Mouse (Mus musculus): ENCODE measurements at regions not wholly inside any gene's neighbourhood (a gene's known extent, or its start where the extent isn't known, plus 50 kb on each side); places are given as distances from the start of the nearest gene placed in this dataset.

GRCm38 (mm10) chr5:125843259-125843658, 311.7 kb downstream of the Tmem132b start:
- in situ Hi-C loops (cut with MseI, MboI) = no loop called here

DNA sequence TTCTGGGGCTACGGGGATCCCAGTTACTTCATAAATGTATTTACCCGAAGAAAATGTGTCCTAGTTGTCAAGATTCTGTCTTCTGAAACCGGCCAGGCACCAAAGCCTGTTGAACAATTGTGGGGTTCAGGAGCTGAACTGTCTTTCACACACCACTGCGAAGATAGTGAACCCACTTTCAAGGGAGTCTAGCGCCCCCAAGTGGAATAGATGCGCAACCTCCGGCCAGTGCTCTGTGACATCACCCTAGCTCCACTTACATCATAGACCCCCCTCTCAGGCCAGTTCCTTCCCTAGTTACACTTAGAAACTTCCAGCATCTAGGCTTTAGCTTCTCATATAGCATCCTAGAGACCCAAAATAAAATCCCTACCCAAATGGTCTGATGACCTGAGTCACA, 318.1 kb downstream of the Tmem132b start:
- in situ Hi-C loops (cut with MseI, MboI) = no loop called here

- in situ Hi-C loops (cut with MseI, MboI) = no loop called here
These were observed 344.7 kb downstream of the Tmem132b start for GRCm38 (mm10) chr5:125876296-125876695.

DNA sequence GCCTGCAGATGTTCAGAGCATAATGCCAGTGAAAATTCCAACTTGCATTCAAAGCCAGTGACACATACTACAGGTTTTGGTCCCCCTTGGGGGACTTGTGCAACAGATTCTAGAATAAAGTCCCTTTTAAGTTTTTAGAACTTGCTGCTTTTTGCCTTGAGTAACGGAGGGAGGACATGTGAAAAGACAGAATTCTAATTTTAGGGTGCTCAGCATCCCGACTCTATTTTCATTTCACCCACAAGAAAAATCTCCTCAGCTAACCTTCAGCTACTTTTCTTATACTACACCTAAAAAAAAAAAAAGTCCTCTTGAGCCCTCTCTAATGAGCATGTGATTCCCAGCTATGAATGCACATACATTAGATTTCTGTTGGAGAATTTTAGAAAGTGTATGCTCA, 357.3 kb downstream of the Tmem132b start:
- in situ Hi-C loops (cut with MseI, MboI) = no loop called here

DNA sequence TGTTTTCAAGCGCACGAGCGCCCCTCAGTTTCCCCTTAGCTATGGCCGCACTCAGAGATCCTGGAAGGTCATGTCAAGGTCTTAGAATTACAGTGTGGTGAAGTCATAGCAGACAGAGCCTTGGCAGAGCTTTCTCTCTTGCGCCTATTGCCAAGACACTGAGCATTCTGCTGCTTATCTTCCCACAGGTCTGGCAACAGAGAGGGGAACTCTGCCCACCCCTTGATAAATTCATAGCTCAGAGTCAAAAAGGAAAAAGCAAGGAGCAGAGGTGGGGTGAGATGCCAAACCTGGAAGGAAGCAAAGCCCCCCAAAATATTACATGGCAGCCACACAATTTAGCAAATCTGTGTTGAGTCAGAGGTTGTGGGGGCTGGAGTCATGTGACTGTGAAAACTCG, 362.3 kb downstream of the Tmem132b start:
- in situ Hi-C loops (cut with MseI, MboI) = no loop called here

DNA sequence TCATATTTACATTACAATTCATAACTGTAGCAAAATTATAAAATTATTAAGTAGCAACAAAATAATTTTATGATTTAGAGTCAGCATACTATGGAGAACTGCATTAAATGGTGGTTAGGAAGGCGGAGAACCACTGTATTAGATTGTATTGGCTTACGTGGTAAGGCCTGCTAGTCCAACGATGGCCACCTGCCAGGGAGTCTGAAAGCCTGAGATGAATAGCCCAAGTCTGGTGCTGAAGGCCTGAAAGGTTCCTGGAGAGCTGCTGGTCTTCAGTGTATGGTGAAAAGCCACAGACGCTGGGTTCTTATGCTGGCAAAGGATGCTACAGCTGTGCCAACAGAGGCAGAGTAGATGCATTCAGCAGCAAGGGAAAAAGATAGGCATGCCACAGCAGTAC, 370.5 kb downstream of the Tmem132b start:
- in situ Hi-C loops (cut with MseI, MboI) = no loop called here

DNA sequence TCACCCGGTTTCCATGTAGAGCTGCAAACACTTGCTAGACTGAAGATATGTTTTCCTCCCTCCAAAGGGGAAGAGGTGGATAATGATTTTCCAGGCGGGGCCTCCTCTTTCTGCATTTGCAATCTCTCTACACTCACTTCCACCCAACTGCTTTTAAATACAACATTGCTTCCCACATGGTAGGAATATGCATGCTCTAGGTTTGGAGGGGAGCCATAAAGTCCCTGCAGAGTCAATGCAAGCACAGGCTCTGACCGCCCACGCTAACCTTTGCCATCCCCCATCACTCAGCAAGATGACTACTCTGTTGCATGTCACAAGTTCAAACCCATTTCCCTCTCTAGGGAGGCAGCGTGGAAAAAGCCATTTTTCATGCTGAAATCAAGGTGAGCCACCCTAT, 372.9 kb downstream of the Tmem132b start:
- in situ Hi-C loops (cut with MseI, MboI) = no loop called here

- in situ Hi-C loops (cut with MseI, MboI) = no loop called here
These were observed 375.8 kb downstream of the Tmem132b start for GRCm38 (mm10) chr5:125907332-125907731.

GRCm38 (mm10) chr5:125907909-125908308, 376.3 kb downstream of the Tmem132b start:
- in situ Hi-C loops (cut with MseI, MboI) = no loop called here

DNA sequence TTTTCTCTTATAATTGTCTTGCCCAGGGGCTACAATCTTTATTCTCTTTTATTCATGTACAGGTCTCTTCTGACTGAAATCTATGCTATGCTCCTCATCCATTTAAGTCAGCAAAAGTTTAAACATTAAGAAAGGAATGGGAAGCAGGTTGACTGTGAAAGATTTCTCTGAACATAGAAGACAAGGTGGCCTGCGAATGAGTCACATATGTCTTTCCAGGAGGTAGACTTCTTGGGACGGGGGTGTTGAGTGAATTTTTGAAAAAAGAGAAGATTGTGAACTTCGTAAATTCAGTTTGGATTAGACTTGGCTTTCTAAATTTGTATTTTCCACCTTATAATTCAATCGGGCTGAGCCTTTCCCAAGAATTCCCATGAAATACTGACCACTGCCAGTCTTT, 384.3 kb downstream of the Tmem132b start:
- in situ Hi-C loops (cut with MseI, MboI) = no loop called here

DNA sequence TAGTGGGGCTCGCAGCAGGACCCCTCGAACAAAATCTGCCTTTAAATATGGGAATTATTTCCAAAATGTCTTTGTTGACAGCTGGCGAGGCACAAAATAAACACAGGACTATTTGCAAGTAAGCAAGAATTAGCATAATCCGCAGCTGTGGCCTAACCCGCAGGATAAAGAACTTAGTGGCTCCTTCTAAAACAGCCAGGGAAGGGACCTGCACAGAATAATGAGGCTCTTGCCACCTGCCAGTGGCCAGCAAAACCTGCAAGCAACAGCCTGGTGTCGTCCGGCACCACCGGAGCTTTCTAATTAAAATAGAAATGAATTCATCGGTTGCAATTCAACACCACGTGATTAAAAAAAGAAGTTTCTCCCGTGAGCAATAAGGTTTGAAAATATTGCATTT, 389.4 kb downstream of the Tmem132b start:
- in situ Hi-C loops (cut with MseI, MboI) = no loop called here

GRCm38 (mm10) chr5:125925856-125926497, 394.4 kb downstream of the Tmem132b start:
- in situ Hi-C loops (cut with MseI, MboI) = no loop called here

DNA sequence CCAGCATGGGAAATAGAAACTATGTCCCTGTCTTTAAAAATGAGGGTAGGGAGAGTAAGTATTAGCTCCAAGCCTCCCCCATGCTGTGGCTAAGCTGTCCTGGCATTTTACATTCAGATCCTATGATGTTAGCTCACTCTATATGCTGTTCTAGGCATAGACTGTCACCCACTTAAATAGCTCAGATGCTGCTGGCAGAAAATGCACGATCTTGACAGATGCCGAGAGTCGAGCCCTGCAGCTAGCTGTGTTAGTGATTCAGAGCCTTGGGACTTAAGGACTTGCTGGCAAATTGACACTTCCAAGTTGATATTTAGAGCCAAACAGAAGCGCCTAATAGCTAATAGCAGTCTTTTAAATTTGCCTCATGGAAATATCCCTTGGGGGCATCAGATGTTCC, 399.9 kb downstream of the Tmem132b start:
- in situ Hi-C loops (cut with MseI, MboI) = no loop called here

- in situ Hi-C loops (cut with MseI, MboI) = no loop called here
These were observed 407.8 kb downstream of the Tmem132b start for GRCm38 (mm10) chr5:125939416-125939815.

- in situ Hi-C loops (cut with MseI, MboI) = no loop called here
These were observed 415.2 kb downstream of the Tmem132b start for GRCm38 (mm10) chr5:125946729-125947128.

GRCm38 (mm10) chr5:125951641-125952040, 420.1 kb downstream of the Tmem132b start:
- in situ Hi-C loops (cut with MseI, MboI) = no loop called here

GRCm38 (mm10) chr5:125964039-125964438, 432.5 kb downstream of the Tmem132b start:
- in situ Hi-C loops (cut with MseI, MboI) = no loop called here

DNA sequence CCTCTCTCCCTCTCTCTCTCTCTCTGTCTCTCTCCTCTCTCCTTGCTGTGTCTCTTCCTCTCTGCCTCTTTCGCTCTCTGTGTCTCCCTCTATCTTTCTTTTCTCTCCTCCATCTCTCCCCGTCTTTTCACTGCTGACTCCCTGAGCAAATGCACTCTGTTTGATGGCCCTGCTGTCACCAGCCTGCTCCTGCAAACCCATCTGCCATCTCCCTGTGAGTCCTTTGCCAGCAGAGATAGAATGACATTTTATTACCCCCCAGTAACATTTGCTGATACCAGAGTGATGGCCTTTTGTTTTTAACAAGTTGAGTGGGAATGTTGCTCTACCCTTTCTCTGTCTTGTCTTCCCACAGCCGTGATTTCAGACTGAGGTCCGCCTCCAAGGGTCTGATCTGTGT, 436.6 kb downstream of the Tmem132b start:
- in situ Hi-C loops (cut with MseI, MboI) = no loop called here

- in situ Hi-C loops (cut with MseI, MboI) = no loop called here
These were observed 442.5 kb downstream of the Tmem132b start for GRCm38 (mm10) chr5:125974035-125974434.

DNA sequence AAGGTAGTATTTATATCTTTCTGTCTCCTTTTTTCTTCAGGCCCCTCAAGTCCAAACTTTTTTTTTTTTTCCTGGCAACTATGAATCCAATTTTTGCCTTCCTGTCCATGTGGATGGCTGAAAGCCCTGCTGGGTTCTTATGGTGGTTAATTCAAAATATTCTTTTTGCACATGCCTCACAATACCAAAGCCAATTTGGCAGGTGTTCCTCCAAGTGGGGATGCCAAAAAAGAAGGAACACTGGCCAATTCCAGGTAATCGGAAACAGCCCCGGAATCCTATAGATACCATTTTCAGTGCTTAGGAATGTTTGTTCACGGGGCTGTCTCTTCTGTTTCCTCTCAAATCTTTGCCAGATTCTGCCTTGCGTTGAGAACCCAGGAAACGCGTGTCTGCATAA, 448.2 kb downstream of the Tmem132b start:
- in situ Hi-C loops (cut with MseI, MboI) = no loop called here

- in situ Hi-C loops (cut with MseI, MboI) = no loop called here
These were observed 453.8 kb downstream of the Tmem132b start for GRCm38 (mm10) chr5:125985356-125985755.

GRCm38 (mm10) chr5:125997173-125997572, 465.6 kb downstream of the Tmem132b start:
- in situ Hi-C loops (cut with MseI, MboI) = no loop called here

GRCm38 (mm10) chr5:126007871-126008270, 476.3 kb downstream of the Tmem132b start:
- in situ Hi-C loops (cut with MseI, MboI) = no loop called here

- in situ Hi-C loops (cut with MseI, MboI) = no loop called here
These were observed 476.7 kb downstream of the Tmem132b start for GRCm38 (mm10) chr5:126008321-126008720.

Measured in mouse trophoblast stem cell (cell line).